Mouse (Mus musculus): Measurements from ENCODE around the gene Six1. TPM values are rescaled to one million over a fixed set of nuclear protein-coding genes. Genes with fewer than 3 reads are reported as not detected.

Gene Six1
- polyA plus RNA-seq, 1 experiment from 2014 or later = 0.12 TPM

DNA sequence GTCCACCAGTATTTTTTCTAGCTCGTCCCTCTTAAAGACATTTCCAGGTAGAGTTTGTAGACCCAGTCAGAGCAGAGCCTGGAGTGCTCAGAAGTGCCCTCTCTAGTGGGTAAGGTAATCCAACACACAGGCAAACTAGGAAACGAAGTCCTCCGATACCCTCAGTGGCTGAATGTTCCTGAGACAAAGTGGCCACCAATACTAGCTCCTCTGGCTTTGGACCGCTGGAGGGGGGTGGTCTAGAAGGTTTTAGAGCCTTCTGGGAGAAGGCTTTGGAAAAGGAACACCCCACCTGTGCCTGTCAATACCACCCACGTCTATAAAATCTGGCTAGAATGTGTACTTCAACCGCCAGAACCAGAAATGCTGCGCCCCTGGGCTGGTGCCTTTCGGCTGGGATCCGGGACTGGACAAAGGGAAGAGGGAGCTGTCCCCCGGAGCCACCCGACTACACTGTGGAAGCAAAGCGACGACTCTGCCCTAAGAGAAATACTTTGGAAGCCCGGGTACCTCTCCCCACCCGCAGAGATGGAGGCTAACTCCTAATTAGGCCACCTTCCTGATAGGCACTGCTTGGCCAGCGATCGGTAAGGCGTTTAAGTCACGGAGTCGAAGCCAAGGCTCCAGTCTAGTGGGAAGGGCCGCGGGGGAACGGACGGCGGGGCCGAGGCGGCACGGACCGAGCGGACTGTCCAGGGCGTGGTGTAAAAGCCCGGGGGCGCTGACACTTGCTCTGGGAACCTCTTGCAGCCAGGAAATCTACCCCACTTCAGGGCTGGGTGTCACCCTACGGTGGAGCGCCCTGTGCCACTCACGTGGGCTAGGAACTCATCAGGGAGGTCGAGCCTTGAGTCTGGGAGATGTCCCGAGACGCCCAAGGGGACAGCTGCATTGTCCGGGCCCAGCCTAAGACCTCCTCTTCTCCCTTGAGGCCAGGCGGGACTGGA lies 14.4 kb downstream of the Six1 start:
- no peaks in the 10 kb centered on the region for H3K4me1 ChIP-seq (ENCODE audit: control insufficient read depth, insufficient read depth, low read length)
- H3K4me3 ChIP-seq (ENCODE audit: low read depth, low read length) = no peak overlapping the region
- no peak overlapping the region for H3K4me2 ChIP-seq (ENCODE audit: low read depth, low read length)
- H3K36me3 ChIP-seq (ENCODE audit: control insufficient read depth, insufficient read depth, low read length) = no peaks in the 10 kb centered on the region
- ATAC-seq (ENCODE audit: low read depth) = no peak
- H3K9ac ChIP-seq (replicated peaks; ENCODE audit: low read depth, low read length) = no peak overlapping the region
- H3K27me3 ChIP-seq (ENCODE audit: control insufficient read depth, insufficient read depth, low read length) = peaks cover 65% of the 10 kb centered on the region
- no peaks in the 10 kb centered on the region for H3K9me3 ChIP-seq (ENCODE audit: control insufficient read depth, low read length)
- WGBS = 1% methylated on average over 41 of the region's 41 CpGs
- no peak overlapping the region for H3K27ac ChIP-seq (ENCODE audit: low read depth, low read length)

DNA sequence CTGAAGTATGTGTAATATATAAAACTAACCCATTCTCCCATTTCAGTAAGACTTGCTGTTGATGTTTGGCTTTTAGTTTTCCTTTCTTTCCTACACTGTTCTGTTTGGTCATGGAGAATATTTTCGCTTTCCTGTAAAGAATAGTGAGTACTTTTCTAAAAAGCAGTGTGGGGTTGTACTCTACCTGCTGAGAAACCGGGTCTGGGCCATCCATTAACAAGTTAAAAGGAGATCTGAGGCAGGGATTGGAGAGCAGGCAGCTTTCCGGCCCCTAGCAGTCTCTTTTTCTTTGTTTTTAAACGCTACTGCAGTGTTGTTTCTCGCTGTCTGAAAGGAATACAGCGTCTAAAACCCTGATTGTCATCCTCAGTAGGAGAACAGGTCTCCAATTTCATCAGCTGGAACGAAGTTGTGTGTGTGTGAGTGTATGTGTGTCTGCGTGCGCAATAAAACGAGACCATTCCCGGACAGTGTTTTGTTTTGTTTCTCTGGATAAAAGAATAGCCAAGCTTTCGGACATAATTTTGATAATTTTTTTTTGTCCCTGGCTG lies 15.2 kb downstream of the Six1 start:
- H3K4me1 ChIP-seq (ENCODE audit: control insufficient read depth, insufficient read depth, low read length) = no peaks in the 10 kb centered on the region
- H3K27ac ChIP-seq (ENCODE audit: low read depth, low read length) = no peak overlapping the region
- H3K4me3 ChIP-seq (ENCODE audit: low read depth, low read length) = no peak overlapping the region
- H3K9me3 ChIP-seq (ENCODE audit: control insufficient read depth, low read length) = no peaks in the 10 kb centered on the region
- no peak overlapping the region for H3K9ac ChIP-seq (replicated peaks; ENCODE audit: low read depth, low read length)
- no peak overlapping the region for H3K4me2 ChIP-seq (ENCODE audit: low read depth, low read length)
- no peaks in the 10 kb centered on the region for H3K36me3 ChIP-seq (ENCODE audit: control insufficient read depth, insufficient read depth, low read length)
- peaks cover 66% of the 10 kb centered on the region for H3K27me3 ChIP-seq (ENCODE audit: control insufficient read depth, insufficient read depth, low read length)
- no peak for ATAC-seq (ENCODE audit: low read depth)
- WGBS = 1% methylated on average over 12 of the region's 12 CpGs

DNA sequence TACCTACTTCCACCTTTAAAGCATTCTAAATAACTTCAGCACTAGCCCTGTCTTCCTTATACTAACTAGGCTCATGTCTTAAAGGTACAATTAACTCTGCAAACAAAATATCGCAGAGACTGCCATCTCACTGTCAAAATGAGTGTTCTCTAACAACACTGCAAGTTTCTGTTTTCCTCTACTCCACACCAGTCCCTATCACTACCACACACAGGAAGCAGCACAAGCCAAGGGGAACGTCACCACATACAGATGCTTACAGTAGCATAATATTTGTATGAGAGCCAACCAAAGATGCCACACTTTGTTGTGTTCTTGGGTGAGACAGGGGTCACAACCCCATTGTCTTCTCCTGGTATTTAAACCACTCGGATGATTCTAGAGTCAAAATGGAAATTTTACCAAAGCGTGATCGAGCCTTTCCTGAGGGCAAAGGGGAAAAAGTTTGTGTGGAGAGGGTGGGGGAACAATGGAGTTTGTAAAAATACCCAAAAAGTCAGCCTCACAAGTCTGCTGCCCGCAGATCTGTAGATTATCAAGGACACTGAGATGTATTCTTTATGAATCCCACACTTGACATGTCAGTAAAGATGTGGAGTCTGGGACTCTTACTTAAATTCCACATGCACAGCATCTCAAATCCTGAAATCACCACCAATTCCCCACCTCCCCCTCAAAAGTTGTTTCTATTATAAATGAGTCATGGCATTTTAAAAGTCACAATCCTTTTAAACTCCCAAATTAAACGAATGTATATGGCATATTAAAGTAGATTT lies 16.1 kb downstream of the Six1 start:
- ATAC-seq (ENCODE audit: low read depth) = no peak
- no peak overlapping the region for H3K4me2 ChIP-seq (ENCODE audit: low read depth, low read length)
- H3K27me3 ChIP-seq (ENCODE audit: control insufficient read depth, insufficient read depth, low read length) = peaks cover 65% of the 10 kb centered on the region
- H3K4me1 ChIP-seq (ENCODE audit: control insufficient read depth, insufficient read depth, low read length) = no peaks in the 10 kb centered on the region
- no peaks in the 10 kb centered on the region for H3K36me3 ChIP-seq (ENCODE audit: control insufficient read depth, insufficient read depth, low read length)
- no peak overlapping the region for H3K9ac ChIP-seq (replicated peaks; ENCODE audit: low read depth, low read length)
- 4% methylated on average over 7 of the region's 7 CpGs for WGBS
- H3K9me3 ChIP-seq (ENCODE audit: control insufficient read depth, low read length) = no peaks in the 10 kb centered on the region
- no peak overlapping the region for H3K27ac ChIP-seq (ENCODE audit: low read depth, low read length)
- H3K4me3 ChIP-seq (ENCODE audit: low read depth, low read length) = no peak overlapping the region

DNA sequence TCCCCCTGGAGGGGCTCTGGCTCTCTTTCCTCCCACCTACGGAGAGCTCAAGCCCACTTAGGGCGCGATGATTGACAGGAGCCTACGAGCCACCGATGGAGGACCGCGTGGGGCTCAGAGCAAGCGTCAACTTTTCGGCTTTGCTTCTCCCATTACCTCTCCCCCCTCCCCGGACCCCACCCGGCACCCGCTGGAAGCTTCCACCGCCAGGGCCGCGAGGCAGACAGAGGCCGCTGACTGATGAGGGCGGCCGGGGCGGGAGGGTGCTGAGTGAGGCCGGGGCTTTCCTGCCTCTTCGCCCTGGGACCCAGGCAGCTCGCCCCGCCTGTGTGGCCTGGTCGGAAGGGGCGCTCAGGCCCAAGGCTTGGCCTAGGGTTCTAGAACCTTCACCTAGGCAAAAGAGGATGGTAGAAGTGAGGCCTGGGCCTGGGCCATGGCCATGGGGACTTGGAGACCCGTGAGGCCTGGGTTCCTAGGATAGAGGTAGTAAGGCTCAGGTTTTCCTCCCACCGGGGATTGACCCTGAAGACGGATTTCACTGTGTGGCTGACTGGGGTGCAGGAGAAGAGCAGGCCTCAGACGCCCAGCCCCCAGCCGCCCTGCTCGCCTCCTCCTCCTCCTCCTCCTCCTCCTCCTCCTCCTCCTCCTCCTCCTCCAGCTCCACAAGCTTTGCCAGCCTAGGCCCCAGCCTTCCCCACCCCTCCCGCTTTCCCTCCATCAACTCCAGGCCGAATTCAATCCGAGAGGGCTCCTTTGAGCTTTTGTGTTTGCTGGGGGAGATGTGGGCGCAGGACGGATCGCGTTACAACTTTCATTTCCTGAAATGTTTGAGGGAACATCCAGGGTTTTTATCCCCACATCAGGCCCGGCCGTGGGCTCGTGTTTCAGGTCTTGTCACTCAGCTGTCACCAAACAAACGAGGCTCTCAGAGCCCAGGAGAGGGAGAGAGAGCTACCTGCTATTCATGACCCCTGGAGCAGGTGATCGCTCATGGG lies 18.5 kb downstream of the Six1 start:
- 3% methylated on average over 40 of the region's 43 CpGs for WGBS
- no peaks in the 10 kb centered on the region for H3K4me1 ChIP-seq (ENCODE audit: control insufficient read depth, insufficient read depth, low read length)
- no peaks in the 10 kb centered on the region for H3K36me3 ChIP-seq (ENCODE audit: control insufficient read depth, insufficient read depth, low read length)
- H3K27me3 ChIP-seq (ENCODE audit: control insufficient read depth, insufficient read depth, low read length) = peaks cover 53% of the 10 kb centered on the region
- ATAC-seq (ENCODE audit: low read depth) = no peak
- no peaks in the 10 kb centered on the region for H3K9me3 ChIP-seq (ENCODE audit: control insufficient read depth, low read length)
- H3K4me2 ChIP-seq (ENCODE audit: low read depth, low read length) = no peak overlapping the region
- no peak overlapping the region for H3K4me3 ChIP-seq (ENCODE audit: low read depth, low read length)
- no peak overlapping the region for H3K9ac ChIP-seq (replicated peaks; ENCODE audit: low read depth, low read length)
- no peak overlapping the region for H3K27ac ChIP-seq (ENCODE audit: low read depth, low read length)

DNA sequence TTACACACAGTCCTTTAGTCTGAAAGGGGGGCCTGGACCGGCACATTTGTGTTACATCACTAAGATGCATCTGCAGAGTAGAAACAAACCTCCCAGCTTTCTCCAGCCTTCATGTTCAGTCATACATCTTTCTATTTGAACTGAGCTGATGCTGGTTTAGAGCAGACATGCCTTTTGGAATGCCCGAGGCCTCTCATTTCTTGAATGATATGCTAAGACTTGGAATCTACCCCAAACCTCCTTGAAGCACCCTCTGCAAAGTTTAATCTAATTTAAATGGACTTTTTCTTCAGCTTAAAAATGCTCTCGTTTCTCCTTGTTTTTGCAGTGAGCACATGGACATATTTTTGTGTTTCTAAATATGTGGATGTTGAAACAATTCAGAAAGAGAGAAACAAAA lies 21.0 kb downstream of the Six1 start:
- H3K27ac ChIP-seq (ENCODE audit: low read depth, low read length) = no peak overlapping the region
- no peak overlapping the region for H3K4me3 ChIP-seq (ENCODE audit: low read depth, low read length)
- WGBS = 74% methylated on average over 3 of the region's 3 CpGs
- H3K27me3 ChIP-seq (ENCODE audit: control insufficient read depth, insufficient read depth, low read length) = peaks cover 33% of the 10 kb centered on the region
- H3K9ac ChIP-seq (replicated peaks; ENCODE audit: low read depth, low read length) = no peak overlapping the region
- no peak for ATAC-seq (ENCODE audit: low read depth)
- no peaks in the 10 kb centered on the region for H3K36me3 ChIP-seq (ENCODE audit: control insufficient read depth, insufficient read depth, low read length)
- no peak overlapping the region for H3K4me2 ChIP-seq (ENCODE audit: low read depth, low read length)
- H3K4me1 ChIP-seq (ENCODE audit: control insufficient read depth, insufficient read depth, low read length) = no peaks in the 10 kb centered on the region
- H3K9me3 ChIP-seq (ENCODE audit: control insufficient read depth, low read length) = no peaks in the 10 kb centered on the region

DNA sequence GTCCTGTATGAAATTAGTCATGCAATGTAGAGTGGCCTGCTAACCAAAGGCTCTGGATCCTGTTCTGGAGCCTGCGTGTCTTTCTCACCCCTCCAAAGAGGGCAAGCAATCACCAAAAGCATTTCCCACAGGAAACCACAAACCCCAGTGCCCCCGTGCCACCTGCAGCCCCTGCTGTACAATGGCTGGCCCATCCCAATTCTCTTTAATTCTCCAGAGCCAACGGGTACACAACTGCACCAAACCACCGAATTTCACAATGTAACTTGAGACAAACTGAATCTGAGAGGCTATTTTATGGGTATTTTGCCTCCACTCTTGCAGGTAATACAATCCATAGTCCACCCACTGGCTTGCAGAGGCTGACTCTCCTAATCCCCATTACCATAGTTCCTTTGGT lies 22.4 kb downstream of the Six1 start:
- H3K27ac ChIP-seq (ENCODE audit: low read depth, low read length) = no peak overlapping the region
- no peak overlapping the region for H3K4me2 ChIP-seq (ENCODE audit: low read depth, low read length)
- peaks cover 23% of the 10 kb centered on the region for H3K27me3 ChIP-seq (ENCODE audit: control insufficient read depth, insufficient read depth, low read length)
- H3K36me3 ChIP-seq (ENCODE audit: control insufficient read depth, insufficient read depth, low read length) = no peaks in the 10 kb centered on the region
- no peak for ATAC-seq (ENCODE audit: low read depth)
- H3K9ac ChIP-seq (replicated peaks; ENCODE audit: low read depth, low read length) = no peak overlapping the region
- no peaks in the 10 kb centered on the region for H3K9me3 ChIP-seq (ENCODE audit: control insufficient read depth, low read length)
- 72% methylated on average over 4 of the region's 4 CpGs for WGBS
- H3K4me3 ChIP-seq (ENCODE audit: low read depth, low read length) = no peak overlapping the region
- no peaks in the 10 kb centered on the region for H3K4me1 ChIP-seq (ENCODE audit: control insufficient read depth, insufficient read depth, low read length)

DNA sequence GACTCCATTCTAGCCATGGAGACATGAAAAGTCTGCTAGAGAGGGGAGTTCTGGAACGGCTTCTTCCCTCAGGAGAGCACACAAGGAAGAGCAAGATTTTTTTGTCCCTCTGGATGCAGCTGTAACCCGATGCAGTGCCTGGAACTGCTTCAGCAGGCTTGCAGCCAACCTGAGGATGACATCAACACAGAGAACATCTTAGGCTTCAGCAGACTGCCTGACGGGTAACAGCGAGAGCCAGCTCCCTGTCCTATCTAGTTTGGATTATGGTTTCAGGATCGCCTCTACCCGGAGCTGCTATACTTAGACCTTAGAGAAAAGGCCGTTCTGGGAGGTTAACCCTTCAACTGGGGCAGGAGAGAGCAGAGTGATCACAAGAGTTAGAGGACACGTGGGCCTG lies 28.2 kb downstream of the Six1 start:
- no peak for ATAC-seq (ENCODE audit: low read depth)
- 81% methylated on average over 8 of the region's 8 CpGs for WGBS
- H3K36me3 ChIP-seq (ENCODE audit: control insufficient read depth, insufficient read depth, low read length) = no peaks in the 10 kb centered on the region

DNA sequence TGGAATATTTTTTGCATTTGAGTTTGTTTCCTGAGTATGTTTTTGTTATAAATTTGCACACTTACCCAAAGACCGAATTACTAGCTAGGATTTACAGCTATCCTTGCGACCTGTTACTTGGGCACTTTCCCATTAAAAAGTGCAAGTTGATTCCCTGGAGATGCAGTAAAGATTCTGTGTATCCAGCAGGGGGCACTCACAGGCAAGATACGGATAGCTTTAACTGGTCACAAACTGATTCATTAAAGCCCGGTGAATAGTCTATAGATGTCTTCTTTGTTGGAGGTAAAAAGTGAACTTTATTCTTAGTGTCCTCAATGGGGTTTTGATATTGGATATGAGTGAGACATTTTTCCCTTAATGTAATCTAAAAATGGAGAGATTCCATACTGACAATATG lies 32.7 kb downstream of the Six1 start:
- no peaks in the 10 kb centered on the region for H3K27me3 ChIP-seq (ENCODE audit: control insufficient read depth, insufficient read depth, low read length)
- H3K4me1 ChIP-seq (ENCODE audit: control insufficient read depth, insufficient read depth, low read length) = no peaks in the 10 kb centered on the region
- H3K9ac ChIP-seq (replicated peaks; ENCODE audit: low read depth, low read length) = no peak overlapping the region
- H3K4me2 ChIP-seq (ENCODE audit: low read depth, low read length) = no peak overlapping the region
- H3K4me3 ChIP-seq (ENCODE audit: low read depth, low read length) = no peak overlapping the region
- no peaks in the 10 kb centered on the region for H3K9me3 ChIP-seq (ENCODE audit: control insufficient read depth, low read length)
- H3K36me3 ChIP-seq (ENCODE audit: control insufficient read depth, insufficient read depth, low read length) = no peaks in the 10 kb centered on the region
- ATAC-seq (ENCODE audit: low read depth) = no peak
- 8% methylated on average over 4 of the region's 4 CpGs for WGBS
- no peak overlapping the region for H3K27ac ChIP-seq (ENCODE audit: low read depth, low read length)

More for the DNA sequence above, 28.2 kb downstream of the Six1 start:
- H3K9ac ChIP-seq (replicated peaks; ENCODE audit: low read depth, low read length) = no peak overlapping the region
- no peak overlapping the region for H3K4me3 ChIP-seq (ENCODE audit: low read depth, low read length)
- no peaks in the 10 kb centered on the region for H3K9me3 ChIP-seq (ENCODE audit: control insufficient read depth, low read length)
- H3K4me1 ChIP-seq (ENCODE audit: control insufficient read depth, insufficient read depth, low read length) = no peaks in the 10 kb centered on the region
- no peaks in the 10 kb centered on the region for H3K27me3 ChIP-seq (ENCODE audit: control insufficient read depth, insufficient read depth, low read length)
- no peak overlapping the region for H3K4me2 ChIP-seq (ENCODE audit: low read depth, low read length)
- no peak overlapping the region for H3K27ac ChIP-seq (ENCODE audit: low read depth, low read length)

All from neural tube, embryonic 14.5 days (tissue).